Mouse (Mus musculus): ENCODE results near the gene Cux2. TPM values are rescaled to one million over a fixed set of nuclear protein-coding genes. Genes with fewer than 3 reads are reported as not detected.

Cux2 gene
- polyA plus RNA-seq, 1 experiment from 2014 or later, result 19.7 TPM

GRCm38 (mm10) chr5:122032471-122033166, 17.3 kb downstream of the Cux2 start:
- Histone ChIP-seq H3K9ac (replicated peaks) (no peak overlapping the region), H3K36me3 (peaks cover 21% of the 10 kb centered on the region), H3K27ac (replicated peaks) (peak overlapping the region; percentile 54; the same call in 1 of the 2 replicates), H3K9me3 (peaks cover 9% of the 10 kb centered on the region), H3K27me3 (0 out of 2 replicates have a peak, but pooled peaks cover 5% of the 10 kb centered on the region), H3K4me1 (peaks cover 18% of the 10 kb centered on the region), H3K4me3 (no peak overlapping the region), H3K4me2 (replicated peaks) (no peak overlapping the region)
- no peak for ATAC-seq (ENCODE audit: low FRiP score, low read depth)
- WGBS, result 54% methylated on average over 19 of the region's 19 CpGs

GRCm38 (mm10) chr5:122031146-122031545, 18.8 kb downstream of the Cux2 start:
- 76% methylated on average over 12 of the region's 12 CpGs for WGBS
- ATAC-seq (ENCODE audit: low FRiP score, low read depth), result no peak
- peaks cover 6% of the 10 kb centered on the region for H3K36me3 ChIP-seq

GRCm38 (mm10) chr5:122030640-122031039, 19.3 kb downstream of the Cux2 start:
- Histone ChIP-seq H3K4me2 (replicated peaks) (no peak overlapping the region), H3K4me1 (peaks cover 18% of the 10 kb centered on the region), H3K9ac (replicated peaks) (no peak overlapping the region), H3K27me3 (0 out of 2 replicates have a peak, but pooled peaks cover 5% of the 10 kb centered on the region), H3K36me3 (peaks cover under 1% of the 10 kb centered on the region; the same call in 1 of the 2 replicates), H3K27ac (replicated peaks) (no peak overlapping the region), H3K9me3 (no peaks in the 10 kb centered on the region), H3K4me3 (no peak overlapping the region)
- WGBS, result 76% methylated on average over 9 of the region's 11 CpGs
- ATAC-seq (ENCODE audit: low FRiP score, low read depth), result no peak

More at GRCm38 (mm10) chr5:122031146-122031545, 18.8 kb downstream of the Cux2 start:
- Histone ChIP-seq H3K9me3 (peaks cover 3% of the 10 kb centered on the region), H3K4me3 (no peak overlapping the region), H3K27me3 (0 out of 2 replicates have a peak, but pooled peaks cover 5% of the 10 kb centered on the region), H3K4me2 (replicated peaks) (no peak overlapping the region), H3K27ac (replicated peaks) (no peak overlapping the region), H3K4me1 (peaks cover 18% of the 10 kb centered on the region), H3K9ac (replicated peaks) (no peak overlapping the region)

GRCm38 (mm10) chr5:122026771-122027170, 23.1 kb downstream of the Cux2 start:
- ATAC-seq (ENCODE audit: low FRiP score, low read depth), result no peak
- Histone ChIP-seq H3K9me3 (peaks cover 11% of the 10 kb centered on the region), H3K4me2 (replicated peaks) (no peak overlapping the region), H3K27ac (replicated peaks) (no peak overlapping the region), H3K4me1 (no peaks in the 10 kb centered on the region), H3K4me3 (no peak overlapping the region), H3K36me3 (no peaks in the 10 kb centered on the region), H3K9ac (replicated peaks) (no peak overlapping the region), H3K27me3 (no peaks in the 10 kb centered on the region)
- WGBS, result 76% methylated on average over 9 of the region's 9 CpGs

GRCm38 (mm10) chr5:122026284-122026683, 23.6 kb downstream of the Cux2 start:
- Histone ChIP-seq H3K27me3 (no peaks in the 10 kb centered on the region), H3K9ac (replicated peaks) (no peak overlapping the region), H3K4me1 (no peaks in the 10 kb centered on the region), H3K4me3 (no peak overlapping the region), H3K27ac (replicated peaks) (no peak overlapping the region), H3K4me2 (replicated peaks) (no peak overlapping the region), H3K9me3 (peaks cover 11% of the 10 kb centered on the region), H3K36me3 (no peaks in the 10 kb centered on the region)
- ATAC-seq (ENCODE audit: low FRiP score, low read depth), result no peak
- 69% methylated on average over 7 of the region's 7 CpGs for WGBS

- peaks cover 11% of the 10 kb centered on the region for H3K9me3 ChIP-seq
- no peak for ATAC-seq (ENCODE audit: low FRiP score, low read depth)
- H3K4me2 ChIP-seq (replicated peaks), result no peak overlapping the region
- H3K4me3 ChIP-seq, result no peak overlapping the region
- no peaks in the 10 kb centered on the region for H3K36me3 ChIP-seq
- no peaks in the 10 kb centered on the region for H3K27me3 ChIP-seq
- H3K9ac ChIP-seq (replicated peaks), result no peak overlapping the region
- no peaks in the 10 kb centered on the region for H3K4me1 ChIP-seq
- H3K27ac ChIP-seq (replicated peaks), result no peak overlapping the region
- WGBS, result 93% methylated on average over 11 of the region's 11 CpGs
Measured at GRCm38 (mm10) chr5:122025117-122025516, 24.8 kb downstream of the Cux2 start.

GRCm38 (mm10) chr5:122019288-122019687, 30.6 kb downstream of the Cux2 start:
- H3K4me3 ChIP-seq, result no peak overlapping the region
- no peak overlapping the region for H3K9ac ChIP-seq (replicated peaks)
- H3K4me1 ChIP-seq, result peaks cover 34% of the 10 kb centered on the region
- H3K27me3 ChIP-seq, result no peaks in the 10 kb centered on the region
- no peaks in the 10 kb centered on the region for H3K36me3 ChIP-seq
- WGBS, result 70% methylated on average over 17 of the region's 17 CpGs
- no peak overlapping the region for H3K4me2 ChIP-seq (replicated peaks)
- H3K9me3 ChIP-seq, result peaks cover 11% of the 10 kb centered on the region
- ATAC-seq (ENCODE audit: low FRiP score, low read depth), result no peak
- H3K27ac ChIP-seq (replicated peaks), result 0 out of 2 replicates have a peak overlapping the region, but pooled peaks have one; percentile 35

GRCm38 (mm10) chr5:122017778-122018177, 32.1 kb downstream of the Cux2 start:
- H3K4me3 ChIP-seq, result no peak overlapping the region
- H3K4me1 ChIP-seq, result peaks cover 37% of the 10 kb centered on the region
- no peak overlapping the region for H3K4me2 ChIP-seq (replicated peaks)
- H3K9me3 ChIP-seq, result peaks cover 6% of the 10 kb centered on the region
- no peaks in the 10 kb centered on the region for H3K36me3 ChIP-seq
- ATAC-seq (ENCODE audit: low FRiP score, low read depth), result 0 out of 2 replicates have a peak, but pooled peaks have one; percentile 12
- H3K27ac ChIP-seq (replicated peaks), result peak overlapping the region; percentile 66
- no peaks in the 10 kb centered on the region for H3K27me3 ChIP-seq
- WGBS, result 61% methylated on average over 9 of the region's 9 CpGs
- H3K9ac ChIP-seq (replicated peaks), result no peak overlapping the region

- H3K9ac ChIP-seq (replicated peaks), result no peak overlapping the region; the same call in 1 of the 2 replicates
- peaks cover 37% of the 10 kb centered on the region for H3K4me1 ChIP-seq
- peaks cover under 1% of the 10 kb centered on the region for H3K9me3 ChIP-seq
- H3K27ac ChIP-seq (replicated peaks), result peak overlapping the region; percentile 66
- 36% methylated on average over 13 of the region's 13 CpGs for WGBS
- peak overlapping the region; percentile 21; the same call in 1 of the 2 replicates for H3K4me2 ChIP-seq (replicated peaks)
- 0 out of 2 replicates have a peak, but pooled peaks have one; percentile 12 for ATAC-seq (ENCODE audit: low FRiP score, low read depth)
- no peaks in the 10 kb centered on the region for H3K36me3 ChIP-seq
- H3K27me3 ChIP-seq, result no peaks in the 10 kb centered on the region
- H3K4me3 ChIP-seq, result no peak overlapping the region
Measured at GRCm38 (mm10) chr5:122017269-122017668, 32.6 kb downstream of the Cux2 start.

- Histone ChIP-seq H3K4me2 (replicated peaks) (no peak overlapping the region), H3K9me3 (no peaks in the 10 kb centered on the region), H3K4me3 (no peak overlapping the region), H3K36me3 (no peaks in the 10 kb centered on the region), H3K9ac (replicated peaks) (no peak overlapping the region), H3K27me3 (no peaks in the 10 kb centered on the region), H3K4me1 (peaks cover 37% of the 10 kb centered on the region), H3K27ac (replicated peaks) (peak overlapping the region; percentile 66; the same call in 1 of the 2 replicates)
- 86% methylated on average over 6 of the region's 6 CpGs for WGBS
- no peak for ATAC-seq (ENCODE audit: low FRiP score, low read depth)
Measured at GRCm38 (mm10) chr5:122016744-122017143, 33.2 kb downstream of the Cux2 start.

- Histone ChIP-seq H3K4me1 (peaks cover 37% of the 10 kb centered on the region), H3K4me3 (no peak overlapping the region), H3K27me3 (no peaks in the 10 kb centered on the region), H3K36me3 (no peaks in the 10 kb centered on the region), H3K27ac (replicated peaks) (no peak overlapping the region), H3K9me3 (no peaks in the 10 kb centered on the region), H3K9ac (replicated peaks) (no peak overlapping the region), H3K4me2 (replicated peaks) (no peak overlapping the region)
- ATAC-seq (ENCODE audit: low FRiP score, low read depth), result no peak
- 77% methylated on average over 17 of the region's 17 CpGs for WGBS
Measured at GRCm38 (mm10) chr5:122015149-122015548, 34.8 kb downstream of the Cux2 start.

GRCm38 (mm10) chr5:122014671-122015070, 35.2 kb downstream of the Cux2 start:
- WGBS, result 92% methylated on average over 8 of the region's 8 CpGs
- ATAC-seq (ENCODE audit: low FRiP score, low read depth), result no peak
- Histone ChIP-seq H3K4me2 (replicated peaks) (no peak overlapping the region), H3K9ac (replicated peaks) (no peak overlapping the region), H3K36me3 (no peaks in the 10 kb centered on the region), H3K4me3 (no peak overlapping the region), H3K27me3 (no peaks in the 10 kb centered on the region), H3K27ac (replicated peaks) (no peak overlapping the region), H3K9me3 (no peaks in the 10 kb centered on the region), H3K4me1 (peaks cover 37% of the 10 kb centered on the region)
